Comparison of ENCODE assay signal across 17 mouse cellular contexts in the genomic region with DNA sequence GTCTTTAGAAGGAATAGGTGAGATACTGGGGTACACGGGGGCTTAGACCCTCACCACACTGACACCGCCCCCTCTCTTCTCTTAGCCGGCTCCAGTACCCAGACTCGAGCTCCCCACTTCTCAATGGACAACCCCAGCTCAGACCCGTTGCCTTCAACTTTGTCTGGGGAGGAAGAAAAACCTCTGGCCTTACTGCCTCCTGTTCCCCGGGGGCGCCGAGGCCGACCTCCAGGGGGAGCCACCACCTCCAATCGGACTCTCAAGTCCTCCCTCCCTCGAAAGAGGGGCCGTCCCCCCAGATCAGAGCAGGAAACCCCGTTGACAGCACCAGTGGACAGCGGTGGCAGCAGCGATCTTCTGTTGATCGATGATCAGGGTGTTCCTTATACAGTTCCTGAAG. TPM values are rescaled to one million over a fixed set of nuclear protein-coding genes. Genes with fewer than 3 reads are reported as not detected.
DNase-seq lines count a peak whose midpoint lies in the region; ATAC-seq and TF ChIP-seq lines count a peak whose summit lies in the region.
"Had no signal": no experiment of that assay in that cellular context is flagged by ENCODE, and none has a peak within 500 bp of the region (broad histone marks: within the 10 kb centered on the region; RNA-seq: fewer than 3 reads in every experiment).

No protein-coding gene starts in this region.

- DNase-seq in forebrain, postnatal 0 days = no peak
- DNase-seq in forebrain, embryonic 14.5 days (ENCODE audit: low spot score) = no peak
- peak; percentile 41 for DNase-seq in layer of hippocampus, adult 11-12 months (ENCODE audit: low spot score)
- DNase-seq in layer of hippocampus, adult 9-10 months (ENCODE audit: low spot score) = no peak
- peak; percentile 50 to 61 for DNase-seq in B cell, adult 2 months
- DNase-seq in T-cell, adult 2 months (ENCODE audit: low spot score) = peak; percentile 28
- DNase-seq in left cerebral cortex, postnatal 36 days (ENCODE audit: low spot score in 2 of 2) = no peak
- no peak for DNase-seq in left cerebral cortex, postnatal 25 days (ENCODE audit: low spot score in 2 of 2)
- DNase-seq: adrenal gland, adult 8-10 months had no signal

- H3K9me3 ChIP-seq in forebrain, postnatal 0 days (ENCODE audit: low read length) = no peaks in the 10 kb centered on the region
- no peaks in the 10 kb centered on the region for H3K9me3 ChIP-seq in forebrain, embryonic 14.5 days (replicated peaks; ENCODE audit: control insufficient read depth, low read length)
- H3K9me3 ChIP-seq: hindbrain, embryonic 15.5 days; limb, embryonic 12.5 days had no signal

- no peak overlapping the region for H3K27ac ChIP-seq in forebrain, postnatal 0 days (ENCODE audit: low read depth, low read length)
- no peak overlapping the region for H3K27ac ChIP-seq in forebrain, embryonic 14.5 days (ENCODE audit: low read depth, low read length)
- H3K27ac ChIP-seq: hindbrain, embryonic 15.5 days; limb, embryonic 12.5 days; macrophage had no signal

- H3K4me3 ChIP-seq in forebrain, postnatal 0 days (ENCODE audit: low read depth, low read length) = no peak overlapping the region
- H3K4me3 ChIP-seq in forebrain, embryonic 14.5 days (ENCODE audit: low read depth, low read length) = no peak overlapping the region
- H3K4me3 ChIP-seq: erythroblast, embryonic 14.5 days; hindbrain, embryonic 15.5 days; limb, embryonic 12.5 days had no signal

- no peak overlapping the region for H3K4me2 ChIP-seq in forebrain, postnatal 0 days (ENCODE audit: low read depth)
- no peak overlapping the region for H3K4me2 ChIP-seq in forebrain, embryonic 14.5 days (ENCODE audit: low read length)
- H3K4me2 ChIP-seq: hindbrain, embryonic 15.5 days; limb, embryonic 12.5 days had no signal

- WGBS in forebrain, postnatal 0 days = 91% methylated on average over 16 of the region's 16 CpGs
- WGBS in forebrain, embryonic 14.5 days = 94% methylated on average over 16 of the region's 16 CpGs

- peaks cover 10% of the 10 kb centered on the region for H3K36me3 ChIP-seq in forebrain, postnatal 0 days (ENCODE audit: insufficient read depth)
- H3K36me3 ChIP-seq in forebrain, embryonic 14.5 days (ENCODE audit: control insufficient read depth, insufficient read depth, low read length) = peaks cover 12% of the 10 kb centered on the region

- intact Hi-C loops in left cerebral cortex, postnatal 36 days (cut with DNase I) = no loop called here
- intact Hi-C loops in left cerebral cortex, postnatal 25 days (cut with DNase I) = no loop called here

- H3K27me3 ChIP-seq in forebrain, postnatal 0 days (ENCODE audit: insufficient read depth, low read length) = no peaks in the 10 kb centered on the region
- H3K27me3 ChIP-seq in forebrain, embryonic 14.5 days (replicated peaks; ENCODE audit: control insufficient read depth, insufficient read depth, low read length) = no peaks in the 10 kb centered on the region
- H3K27me3 ChIP-seq: hindbrain, embryonic 15.5 days; limb, embryonic 12.5 days had no signal

- ATAC-seq in forebrain, postnatal 0 days = no peak
- no peak for ATAC-seq in forebrain, embryonic 14.5 days

- H3K4me1 ChIP-seq in forebrain, postnatal 0 days (ENCODE audit: insufficient read depth) = peaks cover 10% of the 10 kb centered on the region
- H3K4me1 ChIP-seq in forebrain, embryonic 14.5 days (ENCODE audit: control insufficient read depth, insufficient read depth, low read length) = peaks cover 13% of the 10 kb centered on the region

- no peak overlapping the region for H3K9ac ChIP-seq in forebrain, postnatal 0 days
- no peak overlapping the region for H3K9ac ChIP-seq in forebrain, embryonic 14.5 days (ENCODE audit: low read length)
- H3K9ac ChIP-seq: hindbrain, embryonic 15.5 days; limb, embryonic 12.5 days had no signal

- TF ChIP-seq CTCF in forebrain, postnatal 0 days (IDR thresholded peaks at IDR 0.05; ENCODE audit: low read depth) = peak; percentile 36; the same call in 1 of the 2 replicates

RNA-seq across cellular contexts. Expression of a gene that starts 2.1 kb away (rescaled TPM):
- total RNA-seq in forebrain, postnatal 0 days (2014; rRNA removed) = not detected in 2 replicates
- polyA plus RNA-seq in forebrain, postnatal 0 days (2015; fragmentation: Nextera tagmentation; extraction: Ambion mirVana) = 3.1 TPM in 2 replicates
- polyA plus RNA-seq in forebrain, embryonic 14.5 days (2014; fragmentation: Nextera tagmentation; extraction: Ambion mirVana) = 0.59 and 1.9 TPM in 2 replicates
- total RNA-seq in left cerebral cortex, postnatal 36 days (2021) = not detected
- not detected for total RNA-seq in left cerebral cortex, postnatal 25 days (2021)
- total RNA-seq: common myeloid progenitor, adult 5-6 weeks; G1E had no signal
- polyA plus RNA-seq: erythroblast, embryonic 14.5 days; G1E; hindbrain, embryonic 15.5 days; large intestine, adult 2 months; limb, embryonic 12.5 days; macrophage had no signal

RNA-seq across cellular contexts. Expression of a gene that starts 2.8 kb away (rescaled TPM):
- 27.3 and 33.3 TPM in 2 replicates for total RNA-seq in forebrain, postnatal 0 days (2014; rRNA removed)
- polyA plus RNA-seq in forebrain, postnatal 0 days (2015; fragmentation: Nextera tagmentation; extraction: Ambion mirVana) = 5.6 and 5.8 TPM in 2 replicates
- 5.4 and 5.9 TPM in 2 replicates for polyA plus RNA-seq in forebrain, embryonic 14.5 days (2014; fragmentation: Nextera tagmentation; extraction: Ambion mirVana)
- total RNA-seq in left cerebral cortex, postnatal 36 days (2021) = 10 to 100 TPM; 32.7 to 42.3 TPM
- total RNA-seq in left cerebral cortex, postnatal 25 days (2021) = 10 to 100 TPM; 32.9 to 34.5 TPM

RNA-seq across cellular contexts. Expression of a gene that starts 2.9 kb away (rescaled TPM):
- total RNA-seq in forebrain, postnatal 0 days (2014; rRNA removed) = 30.0 and 33.9 TPM in 2 replicates
- 26.9 and 28.6 TPM in 2 replicates for polyA plus RNA-seq in forebrain, postnatal 0 days (2015; fragmentation: Nextera tagmentation; extraction: Ambion mirVana)
- 34.3 and 42.8 TPM in 2 replicates for polyA plus RNA-seq in forebrain, embryonic 14.5 days (2014; fragmentation: Nextera tagmentation; extraction: Ambion mirVana)
- 10 to 100 TPM; 22.2 to 32.9 TPM for total RNA-seq in left cerebral cortex, postnatal 36 days (2021)
- total RNA-seq in left cerebral cortex, postnatal 25 days (2021) = 10 to 100 TPM; 21.2 to 31.2 TPM

RNA-seq across cellular contexts. Expression of a gene that starts 3.0 kb away (rescaled TPM):
- total RNA-seq in forebrain, postnatal 0 days (2014; rRNA removed) = 70.7 and 104 TPM in 2 replicates
- 69.7 and 79.8 TPM in 2 replicates for polyA plus RNA-seq in forebrain, postnatal 0 days (2015; fragmentation: Nextera tagmentation; extraction: Ambion mirVana)
- 36.1 and 45.5 TPM in 2 replicates for polyA plus RNA-seq in forebrain, embryonic 14.5 days (2014; fragmentation: Nextera tagmentation; extraction: Ambion mirVana)
- total RNA-seq in left cerebral cortex, postnatal 36 days (2021) = 10 to 100 TPM; 60.6 to 60.9 TPM
- 10 to 100 TPM; 52.0 to 65.0 TPM for total RNA-seq in left cerebral cortex, postnatal 25 days (2021)
- total RNA-seq: G1E; granulocyte monocyte progenitor cell, adult 5-6 weeks had no signal
- polyA plus RNA-seq: erythroblast, embryonic 14.5 days had no signal

RNA-seq across cellular contexts. Expression of a gene that starts 3.1 kb away (rescaled TPM):
- total RNA-seq in forebrain, postnatal 0 days (2014; rRNA removed) = 4.6 and 6.4 TPM in 2 replicates
- 5.0 and 5.3 TPM in 2 replicates for polyA plus RNA-seq in forebrain, postnatal 0 days (2015; fragmentation: Nextera tagmentation; extraction: Ambion mirVana)
- polyA plus RNA-seq in forebrain, embryonic 14.5 days (2014; fragmentation: Nextera tagmentation; extraction: Ambion mirVana) = 11.3 and 13.5 TPM in 2 replicates
- 1 to 10 TPM; 6.7 to 7.0 TPM for total RNA-seq in left cerebral cortex, postnatal 36 days (2021)
- total RNA-seq in left cerebral cortex, postnatal 25 days (2021) = 1 to 10 TPM; 6.9 TPM

Comparison
In these comparisons a context has a peak if more than half of its experiments do, and no peak if none do; other contexts are left out.
1. DNase-seq: peak in layer of hippocampus, adult 11-12 months (single experiment), B cell, adult 2 months (2 of 2) and T-cell, adult 2 months (single experiment); none in forebrain, postnatal 0 days (single experiment), forebrain, embryonic 14.5 days (single experiment), layer of hippocampus, adult 9-10 months (single experiment), left cerebral cortex, postnatal 36 days (0 of 2) and left cerebral cortex, postnatal 25 days (0 of 2).